Mouse (Mus musculus): ENCODE results near the gene Flywch1. TPM values are rescaled to one million over a fixed set of nuclear protein-coding genes. Genes with fewer than 3 reads are reported as not detected.

Flywch1 gene
- total RNA-seq, 2 experiments from 2014 or later: 125 to 133 TPM

GRCm38 (mm10) chr17:23726758-23727142, 44.7 kb downstream of the Flywch1 start:
- peak; percentile 59 to 91 for DNase-seq (ENCODE audit: extremely low spot score in 1 of 2, low spot score in 2 of 2)

GRCm38 (mm10) chr17:23725999-23726757, 45.2 kb downstream of the Flywch1 start, which contains the start of gene Pkmyt1:
Gene Pkmyt1 (plus strand): TSS chr17:23726336.
- intact Hi-C loops (cut with DNase I): no loop called here
- peak; percentile 90 to 97 for DNase-seq (ENCODE audit: extremely low spot score in 1 of 2, low spot score in 2 of 2)

More at GRCm38 (mm10) chr17:23726758-23727142, 44.7 kb downstream of the Flywch1 start:
- intact Hi-C loops (cut with DNase I): no loop called here

GRCm38 (mm10) chr17:23725477-23725876, 45.9 kb downstream of the Flywch1 start:
- intact Hi-C loops (cut with DNase I): no loop called here

GRCm38 (mm10) chr17:23722376-23723125, 48.9 kb downstream of the Flywch1 start, which contains the start of gene 1520401A03Rik:
Gene 1520401A03Rik (minus strand): TSS chr17:23722783.
- no peak for DNase-seq (ENCODE audit: extremely low spot score in 1 of 2, low spot score in 2 of 2)
- intact Hi-C loops (cut with DNase I): no loop called here

More at GRCm38 (mm10) chr17:23725477-23725876, 45.9 kb downstream of the Flywch1 start:
- no peak for DNase-seq (ENCODE audit: extremely low spot score in 1 of 2, low spot score in 2 of 2)

GRCm38 (mm10) chr17:23721886-23722285, 49.5 kb downstream of the Flywch1 start:
- intact Hi-C loops (cut with DNase I): no loop called here
- no peak for DNase-seq (ENCODE audit: extremely low spot score in 1 of 2, low spot score in 2 of 2)

GRCm38 (mm10) chr17:23719455-23719854, 51.9 kb downstream of the Flywch1 start:
- intact Hi-C loops (cut with DNase I): no loop called here

DNA sequence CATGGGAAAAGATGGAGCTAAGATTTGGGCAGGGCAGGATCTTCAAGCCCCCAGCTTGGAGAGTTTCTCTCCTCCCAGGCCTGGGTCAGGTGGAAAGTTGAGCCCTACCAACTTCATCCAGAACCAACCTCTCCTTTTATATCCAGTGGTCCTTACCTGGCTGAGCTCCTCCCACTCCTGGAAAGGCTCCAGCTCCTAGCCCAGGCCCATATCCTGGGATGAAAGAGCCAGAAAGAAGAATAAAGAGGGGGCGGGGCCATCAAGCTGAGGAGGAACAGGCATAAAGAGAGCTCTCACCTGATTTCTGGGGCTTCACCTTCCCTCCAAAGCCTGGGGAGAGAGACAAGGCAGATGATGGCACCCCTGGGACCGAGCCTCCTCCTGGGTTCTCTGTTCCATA, 54.4 kb downstream of the Flywch1 start:
- no peak for DNase-seq (ENCODE audit: extremely low spot score in 1 of 2, low spot score in 2 of 2)
- intact Hi-C loops (cut with DNase I): no loop called here

More at GRCm38 (mm10) chr17:23719455-23719854, 51.9 kb downstream of the Flywch1 start:
- DNase-seq (ENCODE audit: extremely low spot score in 1 of 2, low spot score in 2 of 2): no peak

- intact Hi-C loops (cut with DNase I): loop anchor here (5.0 to 10.0 kb wide), 2 partner anchors 134 to 511 kb away; partner anchors contain the start of gene Zfp40
- peak; percentile 47 to 82 for DNase-seq (ENCODE audit: extremely low spot score in 1 of 2, low spot score in 2 of 2)
These were observed 65.2 kb downstream of the Flywch1 start for GRCm38 (mm10) chr17:23706212-23706611.

DNA sequence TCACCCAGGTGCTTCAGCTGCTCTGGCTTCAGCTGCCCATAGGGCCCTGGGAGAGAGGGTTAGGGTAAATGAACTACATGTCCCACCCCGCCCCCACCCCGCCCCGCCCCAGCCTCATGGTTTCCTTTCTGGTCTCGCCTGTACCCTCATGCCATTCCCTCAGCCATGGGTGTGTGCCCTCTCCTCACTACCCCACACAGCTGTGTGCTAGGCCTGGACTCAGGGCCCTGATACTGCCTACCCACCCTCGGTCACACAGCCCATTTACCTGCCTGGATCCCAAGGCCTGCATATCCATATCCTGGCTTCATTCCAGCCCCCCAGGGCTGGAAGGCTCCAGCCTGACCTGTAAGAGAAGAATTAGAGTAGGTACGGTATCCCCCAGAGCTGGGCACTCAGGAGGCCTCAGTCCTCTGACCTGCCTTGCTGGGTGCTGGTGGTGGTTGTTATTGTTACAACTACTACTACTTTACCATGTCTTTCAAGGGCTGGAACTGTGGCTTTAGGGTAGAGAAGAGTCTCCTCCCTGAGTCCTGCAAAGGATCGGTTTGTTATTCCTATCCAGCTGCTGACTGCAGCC, 65.8 kb downstream of the Flywch1 start:
- DNase-seq (ENCODE audit: extremely low spot score in 1 of 2, low spot score in 2 of 2): no peak
- intact Hi-C loops (cut with DNase I): loop anchor here (5.0 to 10.0 kb wide), 2 partner anchors 133 to 511 kb away; partner anchors contain the start of gene Zfp40

- DNase-seq (ENCODE audit: extremely low spot score in 1 of 2, low spot score in 2 of 2): peak in 1 of 2 experiments; percentile 63
- intact Hi-C loops (cut with DNase I): loop anchor here (5.0 to 10.0 kb wide), 2 partner anchors 132 to 510 kb away; partner anchors contain the start of gene Zfp40
These were observed 66.7 kb downstream of the Flywch1 start for GRCm38 (mm10) chr17:23704741-23705140.

DNA sequence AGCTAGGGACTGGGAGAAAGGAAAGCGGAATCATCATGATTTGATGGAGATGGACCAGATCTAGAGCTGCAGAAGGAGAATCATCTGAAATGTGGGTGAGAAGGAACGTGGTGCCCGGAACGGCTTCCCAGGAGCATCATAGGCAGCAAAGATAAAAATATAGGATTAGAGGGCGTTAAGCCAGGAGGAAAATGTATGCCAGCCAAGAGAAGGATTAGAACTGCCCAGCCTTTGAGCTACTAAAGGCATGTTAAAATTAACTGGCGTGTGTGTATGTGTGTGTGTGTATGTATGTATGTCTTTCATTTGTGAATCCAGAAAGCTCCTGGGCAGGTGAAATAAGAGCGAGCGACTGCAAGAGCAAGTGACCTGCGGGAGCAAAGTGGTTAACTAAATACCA, 68.1 kb downstream of the Flywch1 start:
- intact Hi-C loops (cut with DNase I): loop anchor here (10.0 kb wide), 1 partner anchor 508 kb away; the partner anchor contains the start of gene Zfp40
- no peak for DNase-seq (ENCODE audit: extremely low spot score in 1 of 2, low spot score in 2 of 2)

Other genes starting within 250 kb of the Flywch1 start
- gene Zfp213, start 207.4 kb downstream of the Flywch1 start, total RNA-seq (2021): 1 to 10 TPM; 6.6 to 6.7 TPM
- 10 to 100 TPM; 29.3 to 33.8 TPM for gene Zfp13, start 172.1 kb downstream of the Flywch1 start, total RNA-seq (2021)
- not detected for gene Zscan10, start 170.7 kb downstream of the Flywch1 start, total RNA-seq (2021)
- 1 to 10 TPM; 1.1 to 1.5 TPM for gene Mmp25, start 126.3 kb downstream of the Flywch1 start, total RNA-seq (2021)
- gene Bicdl2, start 111.1 kb downstream of the Flywch1 start, total RNA-seq (2021): not detected
- gene Hcfc1r1, start 98.0 kb downstream of the Flywch1 start, total RNA-seq (2021): 100 to 1,000 TPM; 149 to 154 TPM
- gene Thoc6, start 97.7 kb downstream of the Flywch1 start, total RNA-seq (2021): 1 to 10 TPM; 8.7 to 9.9 TPM
- 1 to 10 TPM; 3.3 to 4.1 TPM for gene Tnfrsf12a, start 94.1 kb downstream of the Flywch1 start, total RNA-seq (2021)
- not detected for gene Cldn6, start 92.4 kb downstream of the Flywch1 start, total RNA-seq (2021)
- gene Cldn9, start 87.6 kb downstream of the Flywch1 start, total RNA-seq (2021): not detected
- gene 1520401A03Rik, start 48.8 kb downstream of the Flywch1 start, total RNA-seq (2021): under 1 TPM; 0.11 to 0.61 TPM
- 1 to 10 TPM; 6.5 to 7.2 TPM for gene Pkmyt1, start 45.3 kb downstream of the Flywch1 start, total RNA-seq (2021)
- 10 to 100 TPM; 55.8 to 57.7 TPM for gene Paqr4, start 30.7 kb downstream of the Flywch1 start, total RNA-seq (2021)
- under 1 TPM in 1 of 2 experiments, not detected in 1; 0.36 TPM for gene Kremen2, start 25.8 kb downstream of the Flywch1 start, total RNA-seq (2021)
- gene Flywch2, start 14.5 kb upstream of the Flywch1 start, total RNA-seq (2021): 10 to 100 TPM; 26.9 to 32.1 TPM
- gene Srrm2, start 18.9 kb upstream of the Flywch1 start, total RNA-seq (2021): 100 to 1,000 TPM; 555 to 572 TPM
- gene Elob, start 57.5 kb upstream of the Flywch1 start, total RNA-seq (2021): 100 to 1,000 TPM; 389 to 390 TPM
- not detected for gene Prss33, start 64.5 kb upstream of the Flywch1 start, total RNA-seq (2021)
- gene Prss32, start 72.3 kb upstream of the Flywch1 start, total RNA-seq (2021): not detected
- gene Prss41, start 72.6 kb upstream of the Flywch1 start, total RNA-seq (2021): 1 to 10 TPM; 1.9 to 2.8 TPM
- not detected for gene Prss21, start 96.5 kb upstream of the Flywch1 start, total RNA-seq (2021)
- not detected for gene Dcpp1, start 109.3 kb upstream of the Flywch1 start, total RNA-seq (2021)
- gene Dcpp2, start 109.3 kb upstream of the Flywch1 start, total RNA-seq (2021): not detected
- not detected for gene Dcpp3, start 145.9 kb upstream of the Flywch1 start, total RNA-seq (2021)
- gene Sbp, start 170.1 kb upstream of the Flywch1 start, total RNA-seq (2021): not detected
- not detected for gene Sbpl, start 183.7 kb upstream of the Flywch1 start, total RNA-seq (2021)
- gene Prss30, start 209.0 kb upstream of the Flywch1 start, total RNA-seq (2021): under 1 TPM in 1 of 2 experiments, not detected in 1; 0.30 TPM
- under 1 TPM; 0.53 to 0.69 TPM for gene Prss22, start 226.5 kb upstream of the Flywch1 start, total RNA-seq (2021)